Mouse (Mus musculus): Measurements from ENCODE around the gene H3f3a.

H3f3a gene

DNA sequence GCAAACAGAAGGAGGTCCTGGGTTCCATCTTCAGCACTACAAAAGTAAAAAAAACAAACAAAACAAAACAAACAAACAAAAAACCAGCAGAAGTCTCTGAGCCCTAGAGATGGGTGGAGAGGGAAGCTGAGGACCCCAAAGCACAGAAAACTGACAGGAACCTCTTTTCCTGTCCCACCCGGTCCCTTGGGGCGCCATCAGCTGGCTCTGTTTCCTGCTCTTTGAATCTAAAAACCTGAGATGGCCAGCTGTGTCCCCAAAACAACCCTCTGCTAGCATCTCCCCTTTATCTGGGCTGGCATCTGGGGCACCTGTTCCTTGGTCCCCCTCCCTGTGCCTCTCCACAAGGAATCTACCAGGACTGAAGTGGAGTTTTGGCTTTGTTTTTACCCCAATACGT, 11.0 kb upstream of the H3f3a start:
- in situ Hi-C loops (cut with MboI; ENCODE audit: unreplicated experiment in 2 of 2), result no loop called here

DNA sequence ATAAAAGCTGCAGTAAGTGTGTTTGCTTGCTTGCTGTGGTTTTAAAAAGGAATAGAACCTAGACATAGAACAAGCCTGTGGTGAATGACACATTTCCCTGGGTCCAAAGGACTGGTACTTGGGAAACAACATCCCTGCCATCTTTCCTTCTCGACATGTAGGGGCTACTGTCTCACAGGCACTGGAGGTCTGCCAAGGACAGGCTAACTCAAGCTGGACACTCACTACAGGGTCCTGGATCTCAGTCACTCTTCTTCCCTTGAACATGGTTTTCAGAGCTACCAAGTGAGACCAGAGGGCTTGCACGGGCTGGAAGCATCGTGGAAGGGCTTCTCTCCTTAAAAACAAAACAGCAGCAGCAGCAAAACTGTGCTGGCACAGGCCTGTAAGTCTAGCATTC, 10.0 kb upstream of the H3f3a start:
- in situ Hi-C loops (cut with MboI; ENCODE audit: unreplicated experiment in 2 of 2), result no loop called here

DNA sequence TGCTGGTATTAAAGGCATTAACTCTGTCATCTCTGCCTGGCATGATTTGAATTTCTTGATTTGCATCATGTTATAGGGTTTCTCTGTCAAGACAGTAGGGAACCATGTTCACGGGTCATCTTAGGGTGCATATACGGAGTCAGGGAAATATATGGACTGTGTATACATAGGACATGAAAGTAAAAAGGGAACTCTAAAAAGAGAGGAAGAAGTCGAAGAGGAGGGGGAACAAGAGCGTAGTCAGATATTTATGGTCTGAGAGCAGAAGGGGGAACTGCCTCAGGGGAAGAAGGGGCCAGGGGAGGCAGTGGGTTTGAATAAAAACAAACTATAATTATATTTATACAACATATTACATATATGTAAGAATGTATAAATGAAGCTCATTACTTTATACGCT, 8.5 kb upstream of the H3f3a start:
- in situ Hi-C loops (cut with MboI; ENCODE audit: unreplicated experiment in 2 of 2), result no loop called here

DNA sequence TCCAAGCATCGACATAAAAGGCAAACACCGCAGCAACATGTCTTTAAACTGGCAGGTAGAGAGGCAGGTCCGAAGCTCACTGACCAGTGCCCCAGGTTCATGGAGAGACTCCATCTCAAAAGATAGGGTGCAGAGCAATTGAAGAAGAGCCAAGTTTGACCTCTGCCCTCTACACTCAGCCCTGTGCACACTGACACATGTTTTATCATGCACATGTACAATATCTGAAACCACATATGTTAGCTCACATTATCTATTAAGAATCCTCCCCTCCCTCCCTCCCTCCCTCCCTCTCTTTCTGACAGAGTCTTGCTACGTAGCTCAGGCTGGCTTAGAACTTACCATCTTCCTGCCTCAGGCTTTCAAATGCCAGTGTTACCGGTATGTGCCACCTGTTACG, 7.4 kb upstream of the H3f3a start:
- in situ Hi-C loops (cut with MboI; ENCODE audit: unreplicated experiment in 2 of 2), result no loop called here

DNA sequence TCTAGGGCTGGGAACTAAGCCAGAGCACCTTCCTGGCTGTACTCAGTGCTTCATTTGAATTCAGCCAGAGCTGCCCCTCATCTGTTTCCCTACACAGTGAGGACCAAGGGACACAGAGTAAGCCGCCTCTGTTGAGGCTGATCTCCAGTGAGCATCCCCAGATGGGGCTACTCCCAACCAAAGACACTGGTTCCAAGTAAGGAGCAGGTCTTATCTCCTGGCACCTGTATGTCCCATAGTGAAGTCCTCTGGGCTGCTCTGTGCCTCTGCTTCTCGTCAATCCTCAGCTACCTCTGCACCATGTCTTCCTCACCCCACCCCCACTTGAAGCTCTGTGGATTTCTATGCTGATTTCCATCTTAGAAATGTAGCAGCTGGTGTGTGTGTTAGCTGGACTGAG, 4.3 kb upstream of the H3f3a start:
- in situ Hi-C loops (cut with MboI; ENCODE audit: unreplicated experiment in 2 of 2), result no loop called here

DNA sequence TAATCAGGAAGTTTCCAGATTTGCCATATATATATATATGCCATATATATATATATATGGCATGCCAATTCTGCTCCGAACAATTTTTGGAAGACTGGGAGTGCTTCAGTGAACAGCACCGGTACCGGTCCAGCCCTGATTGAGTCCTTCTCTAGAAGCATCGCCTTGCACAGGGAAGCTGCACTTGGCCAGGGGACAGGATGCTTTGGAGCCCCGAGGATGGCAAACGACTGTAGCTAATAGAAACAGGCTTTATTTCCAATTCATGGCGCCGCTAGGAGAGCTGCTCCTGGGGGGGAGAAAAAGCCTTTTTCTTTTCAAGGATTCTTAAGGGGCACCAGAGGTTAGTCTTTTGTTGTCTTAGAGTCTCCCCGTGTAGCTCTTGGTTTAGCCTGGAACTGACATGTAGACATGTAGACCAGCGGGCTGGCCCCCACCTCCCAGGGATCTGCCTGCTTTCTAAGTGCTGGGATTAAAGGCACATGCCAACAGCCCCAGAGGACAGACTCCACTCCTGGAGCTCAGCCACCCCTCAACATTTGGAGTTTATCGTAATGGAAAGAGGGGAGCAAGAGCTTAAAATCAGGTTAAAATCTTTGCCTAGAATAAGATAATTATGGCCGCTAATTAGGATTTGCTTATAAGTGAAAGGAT, 1.8 kb upstream of the H3f3a start:
- in situ Hi-C loops (cut with MboI; ENCODE audit: unreplicated experiment in 2 of 2), result no loop called here

DNA sequence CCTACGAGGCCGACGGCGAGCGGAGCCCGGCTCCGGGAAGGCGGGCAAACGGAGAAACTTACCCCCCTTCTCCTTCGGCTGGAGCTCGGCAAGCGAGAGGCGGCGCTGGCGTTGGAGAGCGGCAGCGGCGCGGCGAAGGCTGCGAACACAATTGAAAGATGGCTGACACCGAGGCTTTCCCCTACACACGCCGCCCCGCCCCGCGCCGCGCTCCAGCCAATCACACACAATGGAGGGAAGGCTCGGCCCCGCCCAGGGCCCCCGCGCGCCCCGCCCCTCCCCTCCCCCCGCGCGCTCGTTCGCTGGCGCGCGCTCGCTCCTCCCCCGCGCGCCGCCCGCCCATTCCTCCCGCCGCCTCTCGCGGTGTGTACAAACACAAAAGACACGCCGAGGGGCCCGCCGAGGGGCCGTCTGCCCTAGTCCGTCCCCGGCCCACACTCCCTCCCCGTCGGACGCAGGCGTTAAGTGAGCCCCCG, 296 bp downstream of the H3f3a start:
- in situ Hi-C loops (cut with MboI; ENCODE audit: unreplicated experiment in 2 of 2), result no loop called here

DNA sequence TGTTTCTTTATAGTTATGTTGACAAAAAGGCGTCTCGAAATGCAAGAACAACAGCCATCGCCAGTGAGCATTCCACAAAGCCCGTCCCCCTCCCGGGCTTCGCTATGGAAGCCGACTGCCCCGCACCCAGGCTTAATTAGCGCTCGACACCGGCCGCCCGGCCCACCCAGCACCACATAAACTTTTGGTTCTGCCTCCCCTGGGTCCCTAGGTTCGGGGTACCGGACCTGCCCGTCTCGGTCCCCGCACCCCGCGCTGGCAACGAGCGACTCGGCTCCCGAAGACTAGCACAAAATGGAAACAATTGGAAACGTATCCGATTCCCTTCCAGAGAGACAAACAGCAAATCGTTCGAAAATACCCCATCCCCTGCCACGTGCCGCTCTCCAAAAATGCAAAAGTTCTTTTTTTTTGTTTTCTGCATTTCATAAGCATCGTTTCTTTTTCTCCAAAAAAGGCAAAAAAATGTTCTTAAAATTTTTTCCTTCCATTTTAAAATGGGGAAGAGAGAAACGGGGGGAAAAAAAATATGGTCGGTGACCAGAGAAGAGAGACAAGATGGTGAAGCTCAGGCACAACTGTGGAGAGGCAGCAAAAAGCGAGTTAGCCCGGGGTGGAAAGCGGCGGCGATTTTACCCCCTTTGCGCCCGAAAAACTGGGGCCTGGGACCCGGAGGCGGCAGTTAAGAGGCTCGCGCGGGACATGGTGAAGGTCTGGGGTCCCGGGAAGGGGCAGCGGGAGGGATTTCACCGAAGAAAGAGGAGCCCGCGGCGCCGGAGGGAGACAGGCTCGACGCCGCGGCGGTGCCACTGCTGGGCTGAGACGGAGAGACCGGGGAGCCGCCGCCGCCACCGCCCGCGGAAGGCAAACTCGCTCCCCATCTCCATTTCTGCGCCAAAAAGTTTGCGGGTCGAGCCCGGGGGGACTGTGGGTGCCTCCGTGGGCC, 1.0 kb downstream of the H3f3a start:
- in situ Hi-C loops (cut with MboI; ENCODE audit: unreplicated experiment in 2 of 2), result no loop called here

DNA sequence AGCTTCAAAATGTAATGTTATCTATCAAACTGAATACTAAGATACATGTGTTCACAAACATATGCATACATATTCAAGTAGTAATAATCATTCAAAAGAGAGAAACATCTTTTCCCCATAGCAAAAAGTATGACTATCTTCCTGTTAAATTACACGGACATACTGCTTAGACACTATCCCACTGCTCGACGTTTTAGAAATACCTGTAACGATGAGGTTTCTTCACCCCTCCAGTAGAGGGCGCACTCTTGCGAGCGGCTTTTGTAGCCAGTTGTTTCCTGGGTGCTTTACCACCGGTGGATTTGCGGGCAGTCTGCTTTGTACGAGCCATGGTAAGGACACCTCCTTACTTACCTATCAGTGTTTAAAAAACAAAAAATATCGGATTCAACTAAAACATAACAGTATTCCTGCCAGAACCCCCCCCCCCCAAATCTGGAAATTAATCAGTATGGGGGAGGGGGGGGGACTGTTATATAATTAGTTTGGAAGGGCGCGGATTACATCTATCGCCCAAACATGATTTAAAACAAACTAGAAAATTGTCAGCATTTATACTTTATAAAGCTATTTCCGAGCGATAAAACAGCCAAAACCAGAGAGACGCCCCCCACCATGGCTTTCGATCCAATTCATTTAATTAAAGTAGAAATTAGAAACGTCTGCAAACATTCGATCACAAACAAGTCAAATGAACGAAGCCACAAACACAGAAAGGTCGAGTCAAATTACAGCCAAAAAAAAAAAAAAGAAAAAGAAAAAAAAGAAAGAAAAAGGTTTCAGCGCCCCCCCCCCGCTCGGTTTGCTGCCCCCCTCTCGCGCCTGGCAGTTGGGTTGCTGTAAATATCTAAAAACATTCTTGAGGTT, 1.9 kb downstream of the H3f3a start:
- in situ Hi-C loops (cut with MboI; ENCODE audit: unreplicated experiment in 2 of 2), result no loop called here

DNA sequence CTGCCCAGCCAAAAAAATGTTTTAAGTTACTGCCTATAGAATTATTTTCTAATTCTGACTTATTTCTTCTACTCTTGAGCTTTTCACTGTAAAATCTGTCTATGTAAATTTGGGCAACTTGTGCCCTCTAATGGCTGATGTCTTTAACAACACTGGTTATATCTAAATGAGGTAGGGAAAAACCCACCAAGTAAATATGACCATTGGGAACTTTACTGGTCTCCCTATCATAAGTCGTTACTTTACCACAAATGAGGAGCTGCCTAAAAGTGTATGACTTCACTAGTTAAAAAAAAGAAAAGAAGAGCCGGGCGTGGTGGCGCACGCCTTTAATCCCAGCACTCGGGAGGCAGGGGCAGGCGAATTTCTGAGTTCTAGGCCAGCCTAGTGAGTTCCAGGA, 2.8 kb downstream of the H3f3a start:
- in situ Hi-C loops (cut with MboI; ENCODE audit: unreplicated experiment in 2 of 2), result no loop called here

DNA sequence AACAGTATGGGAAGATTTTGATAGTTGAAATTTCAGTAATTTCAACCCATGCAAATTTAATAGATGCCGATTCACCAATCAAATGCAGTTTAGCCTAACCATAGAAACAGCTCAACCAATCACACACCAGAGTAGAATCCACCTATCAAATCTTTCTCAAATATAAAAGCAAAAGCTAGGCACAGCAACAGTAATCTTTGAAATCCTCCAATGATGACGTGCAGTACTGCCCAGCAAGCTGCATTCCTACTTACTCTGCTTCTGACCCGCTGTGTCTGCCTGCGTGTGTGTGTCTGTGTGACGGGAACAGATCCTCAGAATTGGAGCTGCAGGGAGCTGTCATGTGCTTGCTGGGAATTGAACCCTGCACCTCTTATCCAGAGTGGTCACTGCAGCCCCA, 4.9 kb downstream of the H3f3a start:
- in situ Hi-C loops (cut with MboI; ENCODE audit: unreplicated experiment in 2 of 2), result loop anchor here (5.0 kb wide), 2 partner anchors 37 to 48 kb away; no protein-coding TSS in a partner anchor

DNA sequence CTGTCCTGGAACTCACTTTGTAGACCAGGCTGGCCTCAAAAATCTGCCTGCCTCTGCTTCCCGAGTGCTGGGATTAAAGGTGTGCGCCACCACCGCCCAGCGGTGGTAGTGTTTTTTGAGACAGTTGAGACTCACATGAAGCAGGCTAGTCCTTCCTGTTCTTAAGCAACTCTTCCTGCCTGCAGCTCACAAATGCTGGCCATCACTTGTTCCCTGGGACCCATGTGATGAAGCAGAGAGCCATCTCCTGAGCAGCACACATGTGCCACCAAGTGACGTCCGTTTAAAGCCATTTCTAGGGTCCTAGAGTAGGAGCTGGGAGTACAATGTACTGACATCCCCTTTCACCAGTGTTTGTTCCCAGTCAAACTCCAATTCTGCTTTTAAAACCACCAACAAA, 9.9 kb downstream of the H3f3a start:
- in situ Hi-C loops (cut with MboI; ENCODE audit: unreplicated experiment in 2 of 2), result no loop called here

DNA sequence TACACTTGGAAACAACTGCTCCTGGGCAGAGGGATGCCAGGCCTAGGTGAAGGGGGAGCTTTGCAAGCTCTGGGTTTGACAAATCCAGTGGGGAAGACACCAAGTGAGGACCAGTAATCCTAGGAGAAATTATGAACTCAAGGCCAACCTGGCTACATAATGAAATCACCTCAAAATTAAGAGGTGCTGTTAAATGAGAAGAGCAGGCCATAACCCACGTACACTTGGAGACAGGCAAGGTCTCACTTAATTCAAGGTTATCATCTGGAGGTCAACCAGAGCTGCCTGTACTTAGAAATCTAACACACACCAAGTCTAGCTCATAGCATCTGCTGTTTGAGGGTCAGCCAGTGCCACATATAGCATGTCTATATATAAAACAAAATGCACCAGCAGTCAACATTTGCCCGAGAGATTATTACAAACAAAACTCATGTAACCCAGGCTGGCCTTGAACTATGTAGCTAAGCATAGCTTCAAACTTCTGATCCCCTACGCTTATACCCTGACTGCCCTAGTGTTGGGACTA, 12.2 kb downstream of the H3f3a start:
- in situ Hi-C loops (cut with MboI; ENCODE audit: unreplicated experiment in 2 of 2), result no loop called here

DNA sequence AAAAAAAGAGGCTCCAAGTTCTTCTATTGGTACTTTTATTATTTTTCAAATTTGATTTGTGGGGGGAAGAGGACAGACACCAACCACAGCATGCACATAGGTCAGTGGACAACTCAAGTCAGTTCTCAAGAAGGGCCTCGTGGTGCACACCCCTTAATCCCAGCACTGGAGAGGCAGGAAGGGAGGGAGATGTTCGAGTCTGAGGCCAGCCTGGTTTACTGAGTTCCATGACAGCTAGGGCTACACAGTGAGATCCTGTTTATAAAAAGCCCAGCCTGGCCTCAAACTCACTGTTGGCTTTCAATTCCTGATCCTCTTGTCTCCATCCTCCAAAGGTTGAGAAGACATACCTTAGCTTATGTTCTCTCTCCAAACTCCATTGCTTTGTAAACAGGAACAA, 12.9 kb downstream of the H3f3a start:
- in situ Hi-C loops (cut with MboI; ENCODE audit: unreplicated experiment in 2 of 2), result no loop called here

DNA sequence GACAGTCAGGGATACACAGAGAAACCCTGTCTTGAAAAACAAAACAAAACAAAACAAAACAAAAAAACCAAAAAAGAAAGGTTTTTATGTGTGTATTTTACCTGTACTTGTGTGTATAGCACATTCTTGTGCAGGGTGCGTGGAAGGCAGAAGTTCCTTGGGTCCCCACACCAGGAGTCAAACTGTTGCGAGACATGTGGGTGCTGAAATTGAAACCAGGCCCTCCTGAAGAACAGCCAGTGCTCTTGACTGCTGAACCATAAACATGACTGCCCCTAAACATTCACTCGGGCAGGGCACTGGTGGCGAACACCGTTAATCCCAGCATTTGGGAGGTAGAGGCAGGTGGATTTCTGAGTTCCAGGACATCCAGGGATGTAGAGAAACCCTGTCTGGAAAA, 13.7 kb downstream of the H3f3a start:
- in situ Hi-C loops (cut with MboI; ENCODE audit: unreplicated experiment in 2 of 2), result no loop called here

DNA sequence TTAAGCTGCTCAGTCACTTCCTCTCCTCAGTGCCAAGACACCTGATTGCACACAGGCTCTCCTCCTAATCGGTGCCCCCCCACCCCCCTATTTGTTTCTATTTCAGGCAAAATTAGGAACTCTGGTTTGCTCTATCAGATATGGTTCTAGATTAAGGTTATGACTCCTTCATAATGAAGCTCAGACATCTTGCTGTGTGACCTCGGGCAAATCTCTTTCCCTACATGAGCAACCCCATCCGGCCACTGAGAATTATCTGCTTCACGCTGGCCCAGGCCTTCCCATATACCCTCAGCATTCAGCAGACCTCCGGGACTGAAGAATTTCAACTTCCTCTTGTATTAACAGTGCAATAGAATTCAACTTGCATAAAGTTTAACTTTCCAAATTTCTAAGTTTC, 14.5 kb downstream of the H3f3a start:
- in situ Hi-C loops (cut with MboI; ENCODE audit: unreplicated experiment in 2 of 2), result no loop called here

DNA sequence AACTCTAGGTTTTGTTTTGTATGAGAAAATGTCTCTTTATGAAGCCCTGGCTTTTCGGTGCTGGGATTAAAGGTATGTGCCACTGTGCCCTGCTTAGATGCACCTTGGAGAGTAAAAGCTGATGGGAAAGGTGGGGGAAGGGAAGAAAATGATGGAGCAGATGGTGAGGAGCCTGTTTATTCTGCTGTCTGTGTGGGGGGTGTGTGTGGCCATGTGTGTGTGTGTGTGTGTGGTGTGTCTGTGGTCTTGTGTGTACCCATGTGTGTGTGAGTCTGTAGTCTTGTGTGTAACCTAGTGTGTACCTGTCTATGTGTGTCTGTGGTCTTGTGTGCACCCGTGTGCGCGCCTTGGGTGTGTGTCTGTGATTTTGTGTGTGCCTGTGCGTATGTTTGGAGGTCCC, 15.1 kb downstream of the H3f3a start:
- in situ Hi-C loops (cut with MboI; ENCODE audit: unreplicated experiment in 2 of 2), result no loop called here

DNA sequence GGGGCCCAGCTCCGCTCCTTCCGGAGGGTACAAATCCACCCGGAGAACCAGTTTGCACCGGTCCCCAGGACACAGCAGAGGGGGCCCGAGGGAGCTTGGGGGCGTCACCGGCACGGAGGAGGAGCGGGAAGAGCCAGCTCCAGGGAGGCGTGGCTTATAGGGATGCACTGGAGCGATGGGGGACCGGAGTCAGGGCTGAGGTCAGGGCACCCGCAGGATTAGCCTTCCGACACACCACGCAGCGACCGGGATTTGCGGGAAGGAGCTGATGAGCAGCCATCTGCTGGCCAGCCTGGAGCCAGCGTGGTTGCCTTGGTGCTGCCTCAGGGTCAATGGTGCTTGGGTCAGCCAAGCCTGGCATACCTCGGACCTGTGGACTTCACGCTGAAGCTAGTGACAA, 19.6 kb downstream of the H3f3a start:
- in situ Hi-C loops (cut with MboI; ENCODE audit: unreplicated experiment in 2 of 2), result no loop called here

DNA sequence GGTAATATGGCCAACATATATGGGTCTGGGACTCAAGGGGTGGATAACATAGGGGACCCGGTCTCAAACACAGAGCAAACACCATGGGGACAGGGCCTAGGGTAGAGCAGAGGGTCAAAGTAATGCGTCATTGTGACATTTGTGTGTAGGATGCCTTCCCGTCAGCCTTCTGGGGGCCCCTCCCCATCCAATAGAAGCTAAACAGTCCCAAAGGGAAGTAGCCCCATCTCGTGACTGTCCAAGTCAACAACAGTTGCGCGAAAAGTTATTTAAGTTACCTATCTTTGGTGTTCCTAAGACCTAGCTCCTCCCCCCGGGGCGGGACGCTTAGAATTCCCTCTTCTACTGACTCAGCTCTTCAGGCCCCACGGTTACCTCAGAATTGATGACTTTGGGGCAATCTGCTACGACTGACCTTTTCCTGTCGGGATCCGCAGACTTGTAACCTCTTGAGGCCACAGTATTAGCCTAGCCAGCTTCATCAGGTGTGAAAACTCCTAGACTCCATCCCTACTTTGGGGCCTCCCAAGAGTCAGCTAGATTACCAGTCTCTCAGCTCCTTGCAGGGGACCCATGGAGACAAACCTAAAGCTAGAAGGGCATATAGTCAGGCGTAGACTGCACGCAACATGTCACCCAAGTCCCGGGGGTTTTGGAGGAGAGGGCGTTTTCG, 20.2 kb downstream of the H3f3a start:
- in situ Hi-C loops (cut with MboI; ENCODE audit: unreplicated experiment in 2 of 2), result no loop called here

DNA sequence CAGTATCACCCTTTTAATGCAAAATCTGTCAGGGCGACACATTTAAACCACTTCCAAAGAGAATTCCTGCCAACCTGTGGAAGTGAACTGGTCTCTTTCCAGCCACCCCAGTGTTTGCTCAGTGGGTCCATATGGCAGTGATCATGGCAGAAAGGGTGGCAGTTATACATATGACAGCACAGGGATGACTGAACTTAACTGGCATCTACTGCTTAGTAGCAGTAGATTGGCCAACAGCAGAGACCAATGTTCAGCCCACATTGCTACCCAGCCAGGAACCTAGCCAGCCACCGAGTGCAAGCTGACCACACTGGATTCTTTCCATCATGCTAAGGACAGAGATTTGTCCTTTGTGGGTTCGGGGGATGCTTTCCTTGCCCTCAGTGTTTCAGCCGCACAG, 20.9 kb downstream of the H3f3a start:
- in situ Hi-C loops (cut with MboI; ENCODE audit: unreplicated experiment in 2 of 2), result no loop called here

Data from v-Abl transformed pro-B cells (cell line).